Mouse (Mus musculus) lung, adult 18-20 months (tissue): Measurements from ENCODE around the gene Ino80d.
A peak's percentile ranks its signal among the peaks of the same experiment; 100 is the strongest.
"Not testable (repeated sequence)": the region's sequence is repeated elsewhere in the genome, so short reads cannot be mapped to it uniquely, and the experiment has no call there.

ENCODE experiments used
- DNase-seq, 2 experiments: peaks; one replicate each; pipeline ENCODE4 v3.0.0; 2022; ENCODE audit warnings: mixed read lengths in 2 of 2

The Ino80d gene

DNA sequence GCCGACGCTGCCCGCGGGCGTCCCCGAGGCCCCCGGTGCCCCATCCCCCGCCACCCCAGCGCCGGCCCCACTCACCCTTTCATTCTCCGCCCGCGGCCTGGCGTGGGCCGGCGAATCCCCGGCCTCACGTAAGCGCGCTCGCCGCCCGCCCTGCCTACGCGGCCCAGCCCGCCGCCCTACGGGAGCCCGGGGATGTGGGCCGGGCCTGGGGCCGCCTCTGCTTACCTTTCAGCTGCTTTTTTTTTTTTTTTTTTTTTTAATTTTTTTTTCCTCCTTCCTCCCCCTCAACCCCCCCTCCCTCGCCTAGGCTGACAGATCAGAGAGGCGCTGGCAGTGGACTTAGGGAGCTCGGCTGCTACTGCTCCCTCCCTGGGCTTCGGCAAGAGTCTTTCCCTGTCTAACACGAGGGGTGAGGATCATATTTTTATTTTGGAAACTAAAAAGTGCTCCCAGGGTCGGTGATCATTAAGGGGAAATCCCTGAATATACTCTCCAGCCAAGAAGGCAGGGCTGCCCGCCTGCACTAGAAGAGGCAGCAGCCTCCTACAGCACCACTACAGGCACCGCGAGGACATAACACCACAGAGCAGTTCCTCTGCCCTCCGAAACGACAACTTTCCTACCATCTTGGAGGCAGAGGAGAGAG lies at the start of gene Ino80d:
Gene Ino80d, minus strand, starts transcription at position 532 of the 646 bp plus-strand sequence.
- DNase-seq, result peak; percentile 83 to 88

DNA sequence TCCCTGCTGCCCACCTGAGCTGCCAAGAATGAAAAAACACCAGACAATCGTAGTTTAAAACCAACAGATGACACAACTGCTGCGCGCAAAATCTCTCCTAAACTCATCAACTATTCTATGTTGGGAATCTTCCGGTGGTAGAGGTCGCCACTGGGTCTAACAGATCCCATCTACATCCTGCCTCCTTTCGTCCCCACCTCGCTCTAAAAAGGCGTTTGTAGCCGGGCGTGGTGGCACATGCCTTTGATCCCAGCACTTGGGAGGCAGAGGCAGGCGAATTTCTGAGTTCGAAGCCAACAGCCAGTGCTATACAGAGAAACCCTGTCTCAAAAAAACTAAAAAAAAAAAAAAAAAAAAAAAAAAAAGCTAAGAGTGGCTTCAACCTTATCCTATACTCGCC lies 25.8 kb upstream of the Ino80d start:
- no peak for DNase-seq

DNA sequence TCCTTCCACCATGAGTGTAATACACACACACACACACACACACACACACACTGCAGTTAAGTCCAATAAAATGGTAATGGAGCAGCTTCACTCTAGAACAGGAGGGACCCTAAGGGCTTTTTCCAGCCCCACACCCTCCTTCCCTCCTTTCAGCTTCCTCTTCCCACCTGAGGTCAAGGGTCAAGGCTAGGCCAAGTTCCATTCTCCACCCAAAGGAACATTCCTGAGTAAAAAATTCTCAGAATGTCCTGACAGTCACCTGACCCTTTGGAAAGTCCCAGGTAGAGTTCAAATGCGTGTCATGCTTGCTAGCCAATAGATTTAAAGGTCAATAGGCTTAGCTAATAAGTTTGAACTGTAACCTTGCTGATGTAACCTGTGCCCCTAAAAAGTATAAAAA lies 24.1 kb upstream of the Ino80d start:
- not testable (repeated sequence) for DNase-seq

- no peak for DNase-seq
These were observed 23.5 kb upstream of the Ino80d start for GRCm38 (mm10) chr1:63137971-63138370.

GRCm38 (mm10) chr1:63134530-63134929 lies 20.1 kb upstream of the Ino80d start:
- DNase-seq, result no peak

DNA sequence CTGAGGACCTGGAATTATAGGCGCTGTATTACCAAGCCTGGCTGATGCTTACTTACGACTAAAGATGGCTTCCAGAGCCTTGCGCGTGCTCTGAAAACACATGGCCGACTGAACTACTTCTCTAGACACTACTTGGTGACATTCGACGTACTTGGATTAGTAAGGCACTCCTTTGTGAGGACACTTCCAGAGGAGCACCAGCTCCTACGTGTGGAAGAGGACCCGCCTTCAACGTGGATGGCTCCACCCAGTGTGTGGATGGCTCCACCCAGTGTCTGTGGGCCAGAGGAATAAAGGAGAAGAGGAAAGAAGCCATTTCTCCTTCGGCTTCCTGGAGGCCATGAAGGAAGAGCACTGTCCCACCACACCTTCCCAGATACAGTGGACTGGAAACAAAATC lies 17.3 kb upstream of the Ino80d start:
- no peak for DNase-seq

- DNase-seq, result no peak
These were observed 16.4 kb upstream of the Ino80d start for GRCm38 (mm10) chr1:63130883-63131282.

- DNase-seq, result peak; percentile 25 to 39
These were observed 15.6 kb upstream of the Ino80d start for GRCm38 (mm10) chr1:63129857-63130690.

- DNase-seq, result no peak
These were observed 14.8 kb upstream of the Ino80d start for GRCm38 (mm10) chr1:63129273-63129672.

- no peak for DNase-seq
These were observed 11.7 kb upstream of the Ino80d start for GRCm38 (mm10) chr1:63126206-63126605.

DNA sequence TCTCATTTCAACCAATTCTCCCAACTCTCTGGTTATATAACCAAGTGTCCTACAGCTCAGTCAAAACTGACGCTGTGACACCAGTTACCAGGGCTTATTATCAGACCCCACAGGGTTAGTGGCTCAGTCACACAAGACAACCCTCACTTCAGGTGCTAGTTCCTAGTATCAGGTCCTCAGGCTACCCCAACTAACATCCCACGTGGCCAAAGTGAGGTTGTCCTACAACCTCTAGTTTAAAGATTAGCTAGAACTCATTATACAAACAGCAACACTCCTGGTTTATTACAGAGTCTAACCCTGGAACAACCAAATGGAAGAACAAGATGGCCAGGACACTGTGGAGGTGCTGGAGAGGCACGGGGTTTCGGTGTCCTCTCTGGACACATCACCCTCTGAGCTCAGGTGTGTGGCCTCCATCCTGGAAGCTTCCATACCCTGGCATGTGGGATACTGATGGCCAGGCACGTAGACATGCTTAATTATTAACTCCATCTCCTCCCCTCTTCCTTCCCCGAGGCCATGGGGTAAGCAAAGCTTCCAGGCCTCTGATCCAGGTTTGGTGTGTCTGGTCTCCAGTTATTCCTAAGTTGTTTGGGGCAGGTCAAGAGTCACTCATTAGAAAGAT lies 9.5 kb upstream of the Ino80d start:
- DNase-seq, result no peak

- no peak for DNase-seq
These were observed 7.5 kb upstream of the Ino80d start for GRCm38 (mm10) chr1:63122005-63122404.

DNA sequence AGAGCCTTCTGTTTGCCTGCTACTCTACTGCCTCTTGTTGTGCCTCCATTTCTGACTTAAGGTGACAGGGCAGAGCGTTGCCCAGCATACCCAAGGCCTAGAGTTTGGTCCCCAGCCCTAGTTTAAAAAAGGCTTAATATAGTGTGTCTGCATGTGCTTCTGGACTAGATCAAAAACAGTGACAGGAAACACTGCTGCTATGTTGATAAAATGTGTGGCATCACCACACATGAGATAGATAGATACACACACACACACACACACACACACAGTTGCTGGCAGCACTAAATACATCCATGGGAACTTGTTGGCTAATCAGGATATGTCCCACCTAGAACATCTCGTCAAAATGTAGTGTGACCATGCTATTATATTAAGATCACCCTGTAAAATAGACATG lies 5.9 kb upstream of the Ino80d start:
- no peak for DNase-seq

DNA sequence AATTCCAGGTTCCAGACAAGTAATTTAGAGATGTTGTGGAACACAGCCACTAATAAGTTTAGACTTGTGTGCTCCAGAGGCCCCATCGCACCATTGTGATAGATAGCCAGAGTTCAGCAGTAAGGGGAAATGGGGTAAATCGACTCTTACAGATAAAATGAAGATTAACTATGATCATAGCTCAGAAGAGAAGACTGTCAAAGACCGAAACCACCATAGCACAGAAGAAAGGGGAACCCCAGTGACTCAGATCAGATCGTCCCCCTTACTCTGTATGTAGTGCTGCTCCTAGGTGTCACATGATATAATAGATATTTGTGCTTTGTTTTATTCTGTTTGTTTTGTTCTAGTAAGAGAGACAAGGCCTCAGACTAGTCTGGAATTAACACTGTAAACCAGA lies 5.2 kb upstream of the Ino80d start:
- no peak for DNase-seq

DNA sequence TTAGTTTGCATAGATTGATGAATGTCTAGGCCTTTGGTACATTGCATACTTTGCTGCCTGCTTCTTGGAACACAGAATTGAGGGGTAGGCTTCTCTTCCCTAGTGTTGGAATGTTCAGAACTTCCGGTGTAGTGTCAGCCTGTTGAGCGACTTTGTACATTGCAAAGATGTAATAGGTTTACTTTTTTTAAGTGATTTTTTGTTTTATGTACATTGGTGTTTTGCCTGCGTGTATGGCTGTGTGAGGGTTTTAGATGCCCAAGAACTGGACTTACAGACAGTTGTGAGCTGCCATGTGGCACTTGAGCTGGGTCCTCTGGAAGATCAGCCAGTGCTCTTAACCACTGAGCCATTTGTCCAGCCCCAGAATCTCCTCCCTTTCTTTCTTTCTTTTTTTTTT lies 1.1 kb upstream of the Ino80d start:
- DNase-seq, result no peak

DNA sequence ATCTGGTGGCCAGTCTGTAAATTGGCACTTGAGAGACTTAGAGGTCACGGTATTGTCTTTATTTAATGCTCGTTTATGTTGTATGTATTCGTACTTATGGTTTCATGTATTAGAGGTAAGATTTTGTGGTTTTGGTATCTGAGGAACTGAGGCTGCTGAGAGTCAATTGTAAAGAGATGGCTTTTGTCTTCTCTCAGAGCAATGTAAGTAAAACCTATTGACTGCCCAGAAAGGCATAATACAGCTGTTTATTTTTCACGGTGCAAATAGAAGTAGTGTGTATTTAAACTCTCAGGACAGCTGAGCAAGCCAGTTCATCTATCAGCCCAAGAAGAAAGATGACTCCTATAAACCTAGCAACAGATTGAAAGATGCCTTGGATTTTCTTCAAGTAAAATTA lies 629 bp upstream of the Ino80d start:
- no peak for DNase-seq

DNA sequence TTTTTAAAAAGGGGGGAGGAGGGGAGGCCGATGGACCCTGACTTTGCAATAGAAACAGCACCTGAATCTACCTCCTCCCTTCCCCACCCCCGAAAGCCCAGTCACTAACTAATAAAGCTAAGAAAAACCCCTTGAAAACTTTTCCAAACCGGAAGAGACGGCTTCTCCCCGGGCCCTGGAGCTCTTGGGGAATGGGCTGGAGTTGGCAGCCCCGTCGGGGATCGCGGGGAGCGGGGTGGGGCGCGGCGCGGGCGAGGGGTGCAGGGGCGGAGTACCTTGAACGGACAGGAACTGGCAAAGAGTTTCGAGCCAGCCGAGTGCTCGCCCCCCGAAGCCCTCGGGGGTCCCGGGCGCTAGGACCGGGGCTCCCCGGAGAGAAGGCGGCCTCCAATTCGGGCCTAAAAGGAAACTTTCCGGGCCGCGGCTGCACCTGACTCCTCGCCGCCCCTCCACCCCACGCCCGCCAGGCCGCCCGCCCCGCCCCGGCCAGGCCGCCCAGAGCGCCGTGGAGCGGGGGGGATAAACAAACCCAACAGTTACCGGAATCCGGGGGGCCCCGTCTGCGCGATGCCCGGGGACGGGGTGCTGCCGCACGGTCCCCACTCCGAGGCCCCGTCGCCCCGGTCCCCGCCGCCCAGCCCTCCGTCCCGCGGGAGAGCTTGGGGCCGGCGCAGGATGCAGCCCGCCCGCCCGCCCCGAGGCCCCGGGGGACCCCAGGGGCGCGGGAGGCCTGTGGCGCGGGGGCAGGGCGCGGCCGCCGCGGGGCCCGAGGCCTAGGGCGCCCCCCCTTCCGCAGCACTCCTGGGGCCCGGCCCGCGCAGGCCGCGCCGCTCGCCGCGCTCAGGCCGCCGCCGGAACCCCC lies 962 bp downstream of the Ino80d start:
- peak; percentile 59 to 61 for DNase-seq

GRCm38 (mm10) chr1:63112865-63113261 lies 1.6 kb downstream of the Ino80d start:
- peak; percentile 16 to 26 for DNase-seq

- DNase-seq, result no peak
These were observed 2.2 kb downstream of the Ino80d start for GRCm38 (mm10) chr1:63112151-63112864.

DNA sequence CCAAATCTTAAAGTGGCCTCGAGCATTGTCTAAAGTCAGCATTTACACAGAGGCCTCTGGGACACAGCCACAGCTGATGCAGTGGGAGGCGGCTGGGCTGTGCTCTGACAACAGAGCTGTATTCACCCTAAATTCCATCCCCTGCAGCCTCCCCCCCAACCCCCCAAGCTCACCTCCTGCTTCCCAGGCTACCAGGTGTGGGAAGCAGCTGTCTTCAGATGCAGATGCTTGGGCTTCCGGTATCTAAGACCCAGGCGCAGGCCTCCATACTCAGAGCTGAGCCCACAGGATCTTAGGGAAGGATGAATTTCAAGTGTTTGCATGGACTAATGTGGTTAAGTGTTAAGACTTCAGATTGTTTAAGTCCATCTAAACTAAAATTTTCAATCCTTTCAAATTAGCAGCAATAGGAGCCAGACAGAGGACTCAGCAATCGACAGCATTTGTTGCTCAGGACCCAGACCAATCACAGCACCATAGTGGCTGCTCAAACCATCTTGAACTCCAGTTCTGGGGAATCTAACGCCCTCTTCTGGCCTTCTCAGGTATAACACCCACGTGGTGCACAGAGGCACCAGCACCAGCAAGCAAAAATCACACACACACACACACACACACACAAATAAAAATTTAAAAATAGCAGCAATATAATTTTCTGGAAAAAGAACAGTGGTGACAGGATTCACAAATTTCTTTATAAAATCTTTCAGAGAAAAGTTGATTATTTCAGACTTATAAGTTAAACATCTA lies 3.8 kb downstream of the Ino80d start:
- DNase-seq, result peak in 1 of 2 experiments; percentile 24

DNA sequence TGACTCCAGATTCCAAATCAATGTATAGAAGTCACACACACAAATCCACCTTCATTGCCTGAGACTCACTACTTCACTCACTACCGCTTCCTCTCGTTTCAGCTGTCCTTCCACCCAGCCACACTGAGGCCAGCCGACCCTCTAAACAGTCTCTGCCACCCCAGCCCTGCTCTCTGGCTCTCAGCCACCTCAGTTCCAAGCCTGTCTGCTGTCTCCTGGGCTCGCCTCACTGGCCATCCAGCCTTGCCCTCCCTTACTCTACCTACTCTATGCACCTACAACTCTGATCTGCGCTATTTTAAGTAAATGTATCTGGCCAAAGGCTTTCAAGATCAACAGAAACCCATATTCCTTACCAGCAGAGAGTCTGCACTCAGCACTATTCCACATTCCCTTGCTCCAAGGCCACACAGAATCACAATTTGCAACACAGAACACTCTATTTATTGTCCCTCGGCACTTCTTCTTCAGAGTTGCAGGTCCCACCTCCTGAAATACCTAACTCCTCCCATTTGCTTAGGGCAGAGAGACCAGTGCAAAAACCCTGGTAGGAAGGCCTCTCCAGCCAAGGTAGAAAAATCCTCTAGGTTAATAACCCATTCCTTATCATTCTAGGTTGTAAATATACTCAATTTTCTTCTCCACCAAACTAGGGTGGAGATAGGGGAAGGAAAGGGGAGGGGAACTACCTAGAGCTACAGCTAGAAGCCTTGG lies 6.7 kb downstream of the Ino80d start:
- DNase-seq, result no peak
